Mouse (Mus musculus) monocyte, adult 5-6 weeks (primary cell): ENCODE measurements around the gene Ica1. TPM values are rescaled to one million over a fixed set of nuclear protein-coding genes. Genes with fewer than 3 reads are reported as not detected.

Source experiments
- ATAC-seq: fragments of 153-309, 156-312 bp; replicated peaks from 2 replicates; pipeline ENCODE4 v1.8.0; 2017; ENCODE audit warnings: mild to moderate bottlenecking; ENCODE audit not compliant: low TSS enrichment, insufficient number of reproducible peaks, severe bottlenecking, poor library complexity, low FRiP score
- total RNA-seq: library from RNA; stranded (forward); fragments of 200-1000, 200-491, 200-594 nt; gene quantifications from 3 replicates; pipeline ENCODE4 v1.2.3, GENCODE M21; 2017

The Ica1 gene
- total RNA-seq, 1 experiment from 2014 or later: 3.5 TPM

- ATAC-seq: no peak
Observed at GRCm38 (mm10) chr6:8659194-8659959, 118.9 kb downstream of the Ica1 start.

GRCm38 (mm10) chr6:8658431-8658830 lies 119.9 kb downstream of the Ica1 start:
- ATAC-seq: no peak

- no peak for ATAC-seq
Observed at GRCm38 (mm10) chr6:8657459-8657858, 120.8 kb downstream of the Ica1 start.

GRCm38 (mm10) chr6:8655454-8655853 lies 122.8 kb downstream of the Ica1 start:
- ATAC-seq: no peak

DNA sequence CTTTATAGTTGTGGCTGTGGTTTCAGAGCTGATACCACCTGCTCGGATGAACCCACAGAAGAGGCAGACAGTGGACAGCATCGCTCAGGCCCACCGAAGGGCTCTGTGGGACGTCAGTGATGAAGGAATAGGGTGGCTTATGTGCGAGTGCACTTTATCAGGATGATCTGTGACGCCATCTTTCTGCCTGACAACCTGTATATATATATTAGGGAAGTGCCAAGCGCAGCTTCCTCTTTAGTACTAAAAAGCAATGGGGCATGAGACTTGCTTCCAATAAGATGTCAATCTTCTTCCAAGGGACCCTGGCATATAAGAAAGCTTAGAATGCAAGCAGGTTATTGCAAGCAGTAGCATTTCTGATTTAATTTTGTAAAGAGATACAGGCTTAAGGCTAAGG lies 127.9 kb downstream of the Ica1 start:
- no peak for ATAC-seq

- no peak for ATAC-seq
Observed at GRCm38 (mm10) chr6:8649295-8649865, 128.9 kb downstream of the Ica1 start.

DNA sequence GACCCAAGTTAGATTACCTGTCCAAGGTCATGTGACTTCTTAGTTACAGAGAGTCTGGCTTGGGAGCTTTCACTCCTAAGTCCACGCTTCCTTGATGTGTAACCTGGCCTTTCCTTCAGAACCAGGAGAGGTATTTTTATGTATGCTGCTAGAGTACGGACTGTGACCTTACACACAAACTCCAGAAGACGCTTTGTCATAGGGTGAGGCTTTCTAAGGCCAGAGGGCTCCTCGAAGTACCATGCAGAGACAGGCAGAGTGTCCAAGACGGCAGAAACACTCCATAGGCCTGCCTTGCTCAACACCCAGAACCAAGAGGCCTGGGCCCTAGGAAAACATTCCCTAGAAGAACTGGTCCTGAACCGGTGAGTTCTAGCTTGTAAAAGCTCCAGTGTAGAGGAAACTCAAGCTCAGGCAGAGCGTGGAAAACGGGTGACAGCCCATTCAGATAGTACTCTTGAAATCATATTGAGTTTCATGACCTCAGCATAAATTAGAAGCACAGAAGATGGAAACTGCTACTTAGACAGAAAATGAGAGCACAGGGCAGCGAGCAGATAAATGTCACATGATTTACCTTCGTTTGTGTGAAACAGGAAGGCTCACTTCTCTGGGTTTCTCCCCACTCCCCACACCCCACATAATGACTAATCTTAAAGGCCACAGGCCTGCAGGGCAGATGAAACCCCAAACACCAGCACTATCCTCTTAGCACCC lies 129.9 kb downstream of the Ica1 start:
- peak; percentile 87 for ATAC-seq

DNA sequence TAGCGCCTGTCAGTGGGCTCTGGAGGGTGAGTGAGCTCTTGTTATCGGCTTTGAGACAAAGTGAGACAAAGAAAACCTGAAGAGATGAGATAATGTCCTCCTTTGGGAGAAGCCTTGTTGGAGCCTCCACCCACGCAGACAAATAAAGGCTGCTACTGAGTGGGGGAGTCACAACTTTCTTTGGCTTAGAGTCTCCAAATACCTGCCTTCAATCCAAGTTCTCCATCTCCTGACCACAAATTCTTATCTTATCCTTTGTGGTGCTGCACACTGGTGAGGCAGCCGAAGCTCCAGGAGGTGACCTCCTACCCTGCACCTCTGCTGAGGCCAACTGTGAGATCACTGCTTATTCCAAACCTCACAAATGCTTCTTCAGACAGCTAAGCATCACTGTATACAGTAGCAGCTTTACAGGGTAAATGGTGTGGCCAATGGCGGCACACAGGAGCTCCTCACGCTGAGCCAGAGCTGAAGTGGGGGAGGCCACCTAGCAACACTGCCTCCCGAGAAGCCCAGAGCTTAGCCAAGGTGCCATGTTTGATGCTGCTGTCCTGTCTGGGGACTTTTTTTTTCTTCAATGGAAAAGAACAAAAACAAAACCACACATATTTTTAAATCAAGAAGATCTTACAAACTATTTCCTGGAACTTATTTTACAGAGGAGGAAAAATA lies 130.6 kb downstream of the Ica1 start:
- ATAC-seq: peak; percentile 20; the same call in 1 of the 2 replicates

- no peak for ATAC-seq
Observed at GRCm38 (mm10) chr6:8645708-8646107, 132.6 kb downstream of the Ica1 start.

- ATAC-seq: no peak
Observed at GRCm38 (mm10) chr6:8644703-8645102, 133.6 kb downstream of the Ica1 start.

- no peak for ATAC-seq
Observed at GRCm38 (mm10) chr6:8640863-8641262, 137.4 kb downstream of the Ica1 start.

- no peak for ATAC-seq
Observed at GRCm38 (mm10) chr6:8639526-8639925, 138.8 kb downstream of the Ica1 start.

- ATAC-seq: no peak
Observed at GRCm38 (mm10) chr6:8638899-8639298, 139.4 kb downstream of the Ica1 start.

- no peak for ATAC-seq
Observed at GRCm38 (mm10) chr6:8638122-8638521, 140.2 kb downstream of the Ica1 start.

- ATAC-seq: no peak
Observed at GRCm38 (mm10) chr6:8632701-8633100, 145.6 kb downstream of the Ica1 start.

DNA sequence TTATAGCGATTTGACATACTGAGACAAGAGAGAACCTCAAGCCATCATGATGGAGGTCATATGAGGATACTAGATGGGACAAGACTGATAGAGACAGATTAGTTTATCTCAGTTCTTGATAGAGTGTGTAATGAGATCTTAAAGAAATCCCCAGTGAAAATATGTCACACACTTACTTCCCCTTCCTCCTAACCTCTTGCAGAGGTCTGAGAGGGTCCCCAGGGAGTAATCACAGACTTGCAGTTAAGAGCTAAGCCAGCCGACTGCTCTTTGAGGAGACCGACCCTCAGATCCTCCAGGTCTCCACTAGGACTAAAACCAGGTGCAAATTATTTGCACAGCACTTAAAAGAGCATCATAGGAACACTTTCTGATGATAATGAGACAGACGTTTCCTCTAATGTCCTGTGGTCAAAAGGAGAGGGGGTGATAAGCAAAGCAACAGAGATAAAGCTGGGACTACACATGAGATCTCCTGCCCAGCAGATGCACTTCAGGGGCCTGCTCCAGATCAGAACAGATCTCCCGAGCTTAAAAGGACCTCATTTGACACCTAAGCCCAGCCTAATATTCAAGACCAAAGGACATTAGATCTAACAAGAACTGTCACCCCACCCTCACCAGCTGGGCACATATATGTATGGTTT lies 146.2 kb downstream of the Ica1 start:
- ATAC-seq: no peak

- ATAC-seq: no peak
Observed at GRCm38 (mm10) chr6:8631362-8631761, 146.9 kb downstream of the Ica1 start.

DNA sequence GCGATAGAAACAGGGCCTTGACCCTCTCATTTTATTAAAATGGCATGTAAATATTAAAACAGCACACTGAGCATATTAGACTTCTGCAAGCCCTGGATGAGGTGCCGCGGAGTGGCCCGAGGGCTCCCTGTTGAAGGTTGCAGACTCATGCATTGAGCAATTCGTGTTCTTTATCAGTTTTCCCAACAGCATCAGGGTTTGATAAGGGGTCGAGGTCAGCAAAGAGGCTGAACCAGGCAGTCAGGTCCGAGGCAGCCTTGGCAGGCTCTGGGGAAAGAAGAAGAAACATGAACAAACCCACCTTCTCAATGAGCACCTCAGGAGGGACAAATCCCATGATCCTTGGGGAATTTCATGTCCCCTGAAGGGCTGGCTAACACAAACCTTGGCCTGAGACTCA lies 147.8 kb downstream of the Ica1 start:
- ATAC-seq: no peak

DNA sequence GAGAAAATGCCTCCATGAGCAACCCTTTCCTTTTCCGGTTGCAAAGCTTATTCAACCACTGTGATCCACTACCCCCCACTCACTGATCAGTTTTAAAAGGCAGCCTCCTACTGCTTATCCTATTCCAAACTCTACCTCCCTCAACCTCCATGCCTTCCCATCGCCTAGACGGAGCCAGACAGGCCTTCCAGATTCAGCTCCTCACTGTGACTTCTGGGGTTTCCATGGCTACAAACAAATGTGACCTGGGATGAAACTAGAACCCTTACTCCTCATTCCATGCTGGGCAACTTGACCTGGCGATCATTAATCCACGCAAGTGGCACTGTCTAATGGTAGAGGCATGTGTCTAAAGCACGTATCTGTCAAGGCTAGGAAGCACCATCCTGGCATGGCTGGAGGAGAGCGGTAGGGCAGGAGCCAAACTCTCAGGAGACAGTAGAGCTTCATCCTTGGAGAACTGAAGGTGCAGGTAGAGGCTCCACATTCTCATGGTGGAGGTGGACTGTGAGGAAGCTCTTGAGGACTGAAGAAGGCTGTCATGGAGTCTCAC lies 149.5 kb downstream of the Ica1 start:
- no peak for ATAC-seq
